Mouse (Mus musculus): ENCODE measurements around the gene Slc6a11. TPM values are rescaled to one million over a fixed set of nuclear protein-coding genes. Genes with fewer than 3 reads are reported as not detected.

Gene Slc6a11
- total and polyA plus RNA-seq, 3 experiments, result not detected

GRCm38 (mm10) chr6:114295086-114295485 is 164.0 kb downstream of the Slc6a11 start:
- H3K9me3 ChIP-seq (replicated peaks; ENCODE audit: insufficient read depth, low read length), result no peaks in the 10 kb centered on the region
- H3K4me3 ChIP-seq (ENCODE audit: control insufficient read depth in 1 of 2, insufficient read depth in 1 of 2, low read depth in 2 of 2, low read length in 2 of 2), result no peak overlapping the region
- TF ChIP-seq MYB (IDR thresholded peaks at IDR 0.05; ENCODE audit: low read depth, low read length), result no peak

GRCm38 (mm10) chr6:114297260-114298002 is 166.4 kb downstream of the Slc6a11 start:
- Histone ChIP-seq H3K27ac (ENCODE audit: control insufficient read depth, low read depth, low read length) (no peak overlapping the region), H3K4me3 (ENCODE audit: control insufficient read depth in 1 of 2, insufficient read depth in 1 of 2, low read depth in 2 of 2, low read length in 2 of 2) (no peak overlapping the region), H3K9me3 (replicated peaks; ENCODE audit: insufficient read depth, low read length) (no peaks in the 10 kb centered on the region), H3K27me3 (ENCODE audit: control insufficient read depth in 1 of 2, insufficient read depth in 2 of 2, low read length in 2 of 2) (no peaks in the 10 kb centered on the region), H3K36me3 (ENCODE audit: control insufficient read depth in 1 of 2, insufficient read depth in 2 of 2, low read length in 2 of 2) (no peaks in the 10 kb centered on the region), H3K9ac (ENCODE audit: control insufficient read depth, low read depth, low read length, poor library complexity, severe bottlenecking) (no peak overlapping the region), H3K4me1 (ENCODE audit: control insufficient read depth in 1 of 2, insufficient read depth in 2 of 2, low read length in 2 of 2) (no peaks in the 10 kb centered on the region), H3K79me2 (ENCODE audit: control insufficient read depth, insufficient read depth, low read length, poor library complexity) (no peaks in the 10 kb centered on the region)
- TF ChIP-seq ZMIZ1 (IDR thresholded peaks at IDR 0.05; ENCODE audit: low read depth, low read length) (no peak), SMC3 (IDR thresholded peaks at IDR 0.05; ENCODE audit: low read depth, low read length) (no peak), NRF1 (IDR thresholded peaks at IDR 0.05; ENCODE audit: insufficient read depth, low read depth, low read length, poor library complexity, severe bottlenecking) (no peak), GABPA (IDR thresholded peaks at IDR 0.05; ENCODE audit: low read depth, low read length) (no peak), CTCF (IDR thresholded peaks at IDR 0.05 in 2 of 3, conservative IDR thresholded peaks at IDR 0.05 in 1 of 3; ENCODE audit: control insufficient read depth in 1 of 3, insufficient read depth in 1 of 3, low read depth in 2 of 3, low read length in 3 of 3, poor library complexity in 1 of 3, severe bottlenecking in 1 of 3) (no peak), RCOR1 (IDR thresholded peaks at IDR 0.05; ENCODE audit: low read depth, low read length) (no peak), ELF1 (IDR thresholded peaks at IDR 0.05; ENCODE audit: low read depth, low read length) (no peak), MYC (IDR thresholded peaks at IDR 0.05; ENCODE audit: low read depth, low read length) (no peak), POLR2AphosphoS5 (IDR thresholded peaks at IDR 0.05; ENCODE audit: borderline replicate concordance, low read depth, low read length) (no peak), USF1 (IDR thresholded peaks at IDR 0.05; ENCODE audit: low read depth, low read length) (no peak), MEF2A (IDR thresholded peaks at IDR 0.05; ENCODE audit: extremely low read depth, insufficient replicate concordance, low read depth, low read length, poor library complexity, severe bottlenecking) (no peak), SIN3A (IDR thresholded peaks at IDR 0.05; ENCODE audit: low read length) (no peak), CHD1 (IDR thresholded peaks at IDR 0.05; ENCODE audit: low read depth, low read length) (no peak)
- DNase-seq (ENCODE audit: low read depth, low spot score), result no peak

More at GRCm38 (mm10) chr6:114295086-114295485, 164.0 kb downstream of the Slc6a11 start:
- no peak for DNase-seq (ENCODE audit: low read depth, low spot score)
- Histone ChIP-seq H3K27me3 (ENCODE audit: control insufficient read depth in 1 of 2, insufficient read depth in 2 of 2, low read length in 2 of 2) (no peaks in the 10 kb centered on the region), H3K9ac (ENCODE audit: control insufficient read depth, low read depth, low read length, poor library complexity, severe bottlenecking) (no peak overlapping the region), H3K79me2 (ENCODE audit: control insufficient read depth, insufficient read depth, low read length, poor library complexity) (no peaks in the 10 kb centered on the region), H3K27ac (ENCODE audit: control insufficient read depth, low read depth, low read length) (no peak overlapping the region), H3K36me3 (ENCODE audit: control insufficient read depth in 1 of 2, insufficient read depth in 2 of 2, low read length in 2 of 2) (no peaks in the 10 kb centered on the region), H3K4me1 (ENCODE audit: control insufficient read depth in 1 of 2, insufficient read depth in 2 of 2, low read length in 2 of 2) (no peaks in the 10 kb centered on the region)

Other genes starting within 250 kb of the Slc6a11 start
- gene Atp2b2, start 88.6 kb upstream of the Slc6a11 start, total RNA-seq (2012; rRNA removed), result 0.04 TPM in 1 of 2 replicates, not detected in the other
- gene Atp2b2, start 88.6 kb upstream of the Slc6a11 start, polyA plus RNA-seq (2012; ENCODE audit: insufficient read depth in 1 of 2, insufficient read length in 2 of 2, low read depth in 1 of 2, low replicate concordance in 2 of 2, missing spikeins in 1 of 2), result not detected
- not detected in 2 replicates for gene Slc6a1, start 151.4 kb downstream of the Slc6a11 start, total RNA-seq (2012; rRNA removed)
- gene Slc6a1, start 151.4 kb downstream of the Slc6a11 start, polyA plus RNA-seq (2012; ENCODE audit: insufficient read depth in 1 of 2, insufficient read length in 2 of 2, low read depth in 1 of 2, low replicate concordance in 2 of 2, missing spikeins in 1 of 2), result not detected

All from MEL (cell line).